Mouse (Mus musculus) neural tube, embryonic 14.5 days (tissue): ENCODE measurements around the gene Car3. TPM values are rescaled to one million over a fixed set of nuclear protein-coding genes. Genes with fewer than 3 reads are reported as not detected.
A peak's percentile ranks its signal among the peaks of the same experiment; 100 is the strongest.

Experiments used
- ATAC-seq: fragments of 200-750 bp; cut with Nextera tagmentation; 2 replicates; pipeline ENCODE4 v1.8.0; 2017; ENCODE audit warnings: low read depth, mild to moderate bottlenecking, moderate TSS enrichment, moderate library complexity
- H3K27ac ChIP-seq: fragments of 300-500 bp; sonication (generic); 2 replicates; pipeline ENCODE4 v1.5.1; 2014; ENCODE audit warnings: low read depth, mild to moderate bottlenecking, control low read depth, low read length, moderate library complexity, mixed read lengths
- H3K27me3 ChIP-seq: fragments of 300-500 bp; sonication (generic); 2 replicates; pipeline ENCODE4 v1.6.1; 2014; ENCODE audit warnings: low read length; ENCODE audit not compliant: control insufficient read depth, insufficient read depth
- H3K36me3 ChIP-seq: fragments of 300-500 bp; sonication (generic); 2 replicates; pipeline ENCODE4 v1.6.1; 2014; ENCODE audit warnings: low read length, mixed read lengths; ENCODE audit not compliant: control insufficient read depth, insufficient read depth
- H3K4me1 ChIP-seq: fragments of 300-500 bp; sonication (generic); 2 replicates; pipeline ENCODE4 v1.6.1; 2014; ENCODE audit warnings: low read length; ENCODE audit not compliant: control insufficient read depth, insufficient read depth
- H3K4me2 ChIP-seq: fragments of 300-500 bp; sonication (generic); 2 replicates; pipeline ENCODE4 v1.6.1; 2014; ENCODE audit warnings: mild to moderate bottlenecking, low read depth, low read length, control low read depth
- H3K4me3 ChIP-seq: fragments of 300-500 bp; sonication (generic); 2 replicates; pipeline ENCODE4 v1.5.1; 2014; ENCODE audit warnings: low read depth, low read length, control low read depth, mixed read lengths
- H3K9ac ChIP-seq: fragments of 300-500 bp; sonication (generic); replicated peaks from 2 replicates; pipeline ENCODE4 v1.6.1; 2014; ENCODE audit warnings: low read depth, mild to moderate bottlenecking, control low read depth, low read length, mixed read lengths
- H3K9me3 ChIP-seq: fragments of 300-500 bp; sonication (generic); 2 replicates; pipeline ENCODE4 v1.6.1; 2016; ENCODE audit warnings: low read length; ENCODE audit not compliant: control insufficient read depth
- WGBS: fragments of 180-500 bp; shearing (Covaris S2); extraction: QIAGEN DNeasy Blood & Tissue Kit; methylation state at CpG from one replicate; pipeline ENCODE4 v1.1.7; 2014; 5-methylcytosine and 5-hydroxymethylcytosine counted together
- polyA plus RNA-seq: library from polyadenylated mRNA; unstranded; fragments of >200 nt; fragmentation: Nextera tagmentation; extraction: Ambion mirVana; gene quantifications from 2 replicates; pipeline ENCODE4 v1.2.1, GENCODE M21; 2014

Car3 gene
- polyA plus RNA-seq, 1 experiment from 2014 or later, result 1.7 TPM

- no peaks in the 10 kb centered on the region for H3K4me1 ChIP-seq
- H3K27me3 ChIP-seq, result no peaks in the 10 kb centered on the region
- H3K27ac ChIP-seq, result no peak overlapping the region
- no peak overlapping the region for H3K4me3 ChIP-seq
- H3K4me2 ChIP-seq, result no peak overlapping the region
- no peaks in the 10 kb centered on the region for H3K9me3 ChIP-seq
- 79% methylated on average over 2 of the region's 2 CpGs for WGBS
- no peaks in the 10 kb centered on the region for H3K36me3 ChIP-seq
- no peak for ATAC-seq
- H3K9ac ChIP-seq, result no peak overlapping the region
Observed at GRCm38 (mm10) chr3:14880277-14880676, 17.0 kb downstream of the Car3 start.

- Histone ChIP-seq H3K9ac (no peak overlapping the region), H3K36me3 (no peaks in the 10 kb centered on the region), H3K4me2 (no peak overlapping the region), H3K4me1 (no peaks in the 10 kb centered on the region), H3K4me3 (no peak overlapping the region), H3K27me3 (no peaks in the 10 kb centered on the region), H3K9me3 (no peaks in the 10 kb centered on the region), H3K27ac (no peak overlapping the region)
- ATAC-seq, result no peak
Observed at GRCm38 (mm10) chr3:14882005-14882404, 18.7 kb downstream of the Car3 start.

GRCm38 (mm10) chr3:14882756-14883155 lies 19.4 kb downstream of the Car3 start:
- H3K4me2 ChIP-seq, result no peak overlapping the region
- 85% methylated on average over 3 of the region's 3 CpGs for WGBS
- no peaks in the 10 kb centered on the region for H3K36me3 ChIP-seq
- no peak overlapping the region for H3K27ac ChIP-seq
- no peaks in the 10 kb centered on the region for H3K27me3 ChIP-seq
- H3K9me3 ChIP-seq, result no peaks in the 10 kb centered on the region
- H3K4me3 ChIP-seq, result no peak overlapping the region
- no peak for ATAC-seq
- H3K9ac ChIP-seq, result no peak overlapping the region
- H3K4me1 ChIP-seq, result no peaks in the 10 kb centered on the region

GRCm38 (mm10) chr3:14884826-14885225 lies 21.5 kb downstream of the Car3 start:
- Histone ChIP-seq H3K36me3 (no peaks in the 10 kb centered on the region), H3K4me1 (no peaks in the 10 kb centered on the region)

GRCm38 (mm10) chr3:14886102-14887098 lies 23.1 kb downstream of the Car3 start, which contains the start of gene Car2:
Gene Car2, plus strand, starts transcription at chr3:14886273.
- Histone ChIP-seq H3K27ac (peak within 1 kb of the TSS; percentile 16; the same call in 1 of the 2 replicates), H3K4me2 (peak within 1 kb of the TSS; percentile 74), H3K4me3 (peak within 1 kb of the TSS; percentile 63), H3K27me3 (no peaks in the 10 kb centered on the region), H3K9ac (peak within 1 kb of the TSS; percentile 76), H3K36me3 (no peaks in the 10 kb centered on the region), H3K9me3 (no peaks in the 10 kb centered on the region), H3K4me1 (no peaks in the 10 kb centered on the region)
- peak; percentile 92 for ATAC-seq
- under 1% methylated on average over 83 of the region's 95 CpGs for WGBS

More at GRCm38 (mm10) chr3:14884826-14885225, 21.5 kb downstream of the Car3 start:
- Histone ChIP-seq H3K4me2 (no peak overlapping the region), H3K9me3 (no peaks in the 10 kb centered on the region), H3K9ac (no peak overlapping the region), H3K27ac (no peak overlapping the region), H3K27me3 (no peaks in the 10 kb centered on the region), H3K4me3 (no peak overlapping the region)
- no peak for ATAC-seq

- H3K36me3 ChIP-seq, result no peaks in the 10 kb centered on the region
- H3K27me3 ChIP-seq, result no peaks in the 10 kb centered on the region
- ATAC-seq, result no peak
- H3K27ac ChIP-seq, result no peak overlapping the region
- H3K4me2 ChIP-seq, result peak overlapping the region; percentile 74
- peak overlapping the region; percentile 63 for H3K4me3 ChIP-seq
- H3K4me1 ChIP-seq, result no peaks in the 10 kb centered on the region
- WGBS, result 45% methylated on average over 11 of the region's 11 CpGs
- H3K9ac ChIP-seq, result peak overlapping the region; percentile 76; the same call in 1 of the 2 replicates
- no peaks in the 10 kb centered on the region for H3K9me3 ChIP-seq
Observed at GRCm38 (mm10) chr3:14887134-14887666, 23.9 kb downstream of the Car3 start.

- H3K4me1 ChIP-seq, result no peaks in the 10 kb centered on the region
- peak overlapping the region; percentile 4; the same call in 1 of the 2 replicates for H3K4me2 ChIP-seq
- no peak overlapping the region for H3K27ac ChIP-seq
- H3K9me3 ChIP-seq, result no peaks in the 10 kb centered on the region
- no peak overlapping the region for H3K4me3 ChIP-seq
- H3K27me3 ChIP-seq, result no peaks in the 10 kb centered on the region
- no peak for ATAC-seq
- WGBS, result 67% methylated on average over 10 of the region's 10 CpGs
- H3K9ac ChIP-seq, result no peak overlapping the region
- H3K36me3 ChIP-seq, result no peaks in the 10 kb centered on the region
Observed at GRCm38 (mm10) chr3:14887686-14888295, 24.5 kb downstream of the Car3 start.

GRCm38 (mm10) chr3:14888549-14888948 lies 25.2 kb downstream of the Car3 start:
- no peak overlapping the region for H3K27ac ChIP-seq
- no peaks in the 10 kb centered on the region for H3K9me3 ChIP-seq
- no peak for ATAC-seq
- H3K4me3 ChIP-seq, result no peak overlapping the region
- no peaks in the 10 kb centered on the region for H3K36me3 ChIP-seq
- H3K27me3 ChIP-seq, result no peaks in the 10 kb centered on the region
- H3K4me2 ChIP-seq, result no peak overlapping the region
- no peaks in the 10 kb centered on the region for H3K4me1 ChIP-seq
- WGBS, result 15% methylated on average over 2 of the region's 2 CpGs
- no peak overlapping the region for H3K9ac ChIP-seq

GRCm38 (mm10) chr3:14889085-14889484 lies 25.8 kb downstream of the Car3 start:
- Histone ChIP-seq H3K4me3 (no peak overlapping the region), H3K27ac (no peak overlapping the region), H3K4me1 (no peaks in the 10 kb centered on the region), H3K27me3 (no peaks in the 10 kb centered on the region), H3K9ac (no peak overlapping the region), H3K36me3 (no peaks in the 10 kb centered on the region), H3K4me2 (no peak overlapping the region), H3K9me3 (no peaks in the 10 kb centered on the region)
- 71% methylated on average over 2 of the region's 2 CpGs for WGBS
- ATAC-seq, result no peak
